Mouse (Mus musculus) adrenal gland, postnatal 0 days (tissue): ENCODE results near the gene Gm10251. TPM values are rescaled to one million over a fixed set of nuclear protein-coding genes. Genes with fewer than 3 reads are reported as not detected.

ENCODE experiments used
- polyA plus RNA-seq: library from polyadenylated mRNA; unstranded; fragments of >200 nt; fragmentation: Nextera tagmentation; extraction: Ambion mirVana; gene quantifications from 2 replicates; pipeline ENCODE4 v1.2.1, GENCODE M21; 2015

Gm10251 gene
- polyA plus RNA-seq = not detected in 2 replicates

GRCm38 (mm10) chr14:6684070-6684469 lies at the start of gene Gm10251:
TSS of gene Gm10251 (minus strand) at chr14:6684170.

DNA sequence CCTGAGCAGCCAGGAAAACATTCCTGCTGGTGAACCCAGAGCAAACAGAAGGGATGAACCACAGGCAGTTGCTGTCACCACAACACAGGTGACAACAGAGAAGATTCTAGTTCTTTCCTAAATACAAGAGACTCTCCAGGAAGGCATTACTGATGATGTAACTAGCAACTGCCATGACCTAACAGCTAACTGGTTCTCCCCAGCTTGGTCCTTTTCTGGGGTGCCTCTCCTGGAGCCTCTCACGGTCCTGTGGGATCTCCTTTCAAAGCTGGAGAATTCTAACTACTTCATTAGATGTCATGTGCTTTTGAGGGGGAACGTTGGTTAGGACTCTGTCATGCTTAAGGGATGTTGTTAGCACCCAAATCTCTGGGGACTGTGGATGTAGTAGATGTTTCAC lies 36.2 kb upstream of the Gm10251 start, which contains the start of gene Gm8050:
TSS of gene Gm8050 (minus strand) at position 101 of the 400 bp plus-strand sequence.

GRCm38 (mm10) chr14:6622318-6622717 lies 61.7 kb downstream of the Gm10251 start, which contains the start of gene Gm3460:
TSS of gene Gm3460 (minus strand) at chr14:6622418.

DNA sequence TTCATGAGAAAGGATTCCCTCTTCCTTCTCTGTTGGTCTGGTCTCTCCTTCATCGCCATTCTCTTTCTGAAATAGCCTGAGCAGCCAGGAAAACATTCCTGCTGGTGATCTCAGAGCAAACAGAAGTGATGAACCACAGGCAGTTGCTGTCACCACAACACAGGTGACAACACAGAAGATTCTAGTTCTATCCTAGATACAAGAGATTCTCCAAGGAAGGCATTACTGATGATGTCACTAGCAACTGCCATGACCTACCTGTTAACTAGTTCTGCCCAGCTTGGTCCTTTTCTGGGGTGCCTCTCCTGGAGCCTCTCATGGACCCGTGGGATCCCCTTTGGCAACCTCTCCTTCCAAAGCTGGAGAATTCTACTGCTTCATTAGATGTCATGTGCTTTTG lies 93.5 kb downstream of the Gm10251 start, which contains the start of gene Gm3629:
TSS of gene Gm3629 (minus strand) at position 101 of the 400 bp plus-strand sequence.

Other genes with a start within 250 kb of the Gm10251 start
- not detected in 2 replicates for gene Gm3594, start 239.6 kb downstream of the Gm10251 start, polyA plus RNA-seq
- gene Gm8356, start 146.9 kb downstream of the Gm10251 start, polyA plus RNA-seq = not detected in 2 replicates
- gene Gm3629, start 93.6 kb downstream of the Gm10251 start, polyA plus RNA-seq = 0.08 and 0.28 TPM in 2 replicates
- gene Gm3460, start 61.8 kb downstream of the Gm10251 start, polyA plus RNA-seq = not detected in 2 replicates
- gene Gm8050, start 36.1 kb upstream of the Gm10251 start, polyA plus RNA-seq = 0.08 TPM in 1 of 2 replicates, not detected in the other
- 0.94 and 1.7 TPM in 2 replicates for gene Gm3636, start 58.2 kb upstream of the Gm10251 start, polyA plus RNA-seq
- gene Gm8362, start 90.2 kb upstream of the Gm10251 start, polyA plus RNA-seq = not detected in 2 replicates
- gene Gm3642, start 156.1 kb upstream of the Gm10251 start, polyA plus RNA-seq = not detected in 2 replicates
- 0.22 and 0.65 TPM in 2 replicates for gene Gm3667, start 205.8 kb upstream of the Gm10251 start, polyA plus RNA-seq